Mouse (Mus musculus): Measurements from ENCODE around the gene Sh3tc1. TPM values are rescaled to one million over a fixed set of nuclear protein-coding genes. Genes with fewer than 3 reads are reported as not detected.

The Sh3tc1 gene
- polyA plus RNA-seq, 1 experiment from 2014 or later: 16.8 TPM

DNA sequence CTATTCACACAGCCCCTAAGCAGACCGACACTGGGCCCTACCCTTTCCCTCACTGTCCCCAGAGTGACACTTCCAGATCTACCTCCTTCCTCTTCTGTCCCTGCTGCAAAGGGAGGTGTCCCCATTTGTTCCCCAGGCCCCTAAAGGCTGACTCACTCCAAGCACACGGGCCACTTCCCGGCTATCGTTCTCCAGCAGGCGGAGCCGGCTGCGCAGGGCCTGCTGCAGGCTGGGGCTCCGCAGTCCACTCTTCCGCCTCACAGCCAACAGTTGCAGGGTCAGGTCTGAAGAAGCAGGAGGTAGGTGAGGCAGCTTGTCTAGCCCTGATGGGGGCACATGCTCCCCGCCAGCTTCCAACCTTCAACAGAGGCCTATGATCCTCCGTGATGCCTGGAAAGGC lies 21.0 kb downstream of the Sh3tc1 start:
- no peak overlapping the region for H3K4me3 ChIP-seq (ENCODE audit: low read length)
- ATAC-seq (ENCODE audit: low read depth): no peak
- no peak overlapping the region for H3K4me2 ChIP-seq (ENCODE audit: low read depth, low read length)
- no peaks in the 10 kb centered on the region for H3K9me3 ChIP-seq (ENCODE audit: control insufficient read depth, low read length)
- no peaks in the 10 kb centered on the region for H3K27me3 ChIP-seq (ENCODE audit: control insufficient read depth, insufficient read depth, low read depth, low read length)
- H3K4me1 ChIP-seq (replicated peaks; ENCODE audit: control insufficient read depth, insufficient read depth, low read length): peaks cover 8% of the 10 kb centered on the region
- H3K9ac ChIP-seq (ENCODE audit: low read length): no peak overlapping the region
- no peaks in the 10 kb centered on the region; the same call in 1 of the 2 replicates for H3K36me3 ChIP-seq (ENCODE audit: control insufficient read depth, insufficient read depth, low read length)
- WGBS: 74% methylated on average over 11 of the region's 11 CpGs
- H3K27ac ChIP-seq (ENCODE audit: low read length): no peak overlapping the region

DNA sequence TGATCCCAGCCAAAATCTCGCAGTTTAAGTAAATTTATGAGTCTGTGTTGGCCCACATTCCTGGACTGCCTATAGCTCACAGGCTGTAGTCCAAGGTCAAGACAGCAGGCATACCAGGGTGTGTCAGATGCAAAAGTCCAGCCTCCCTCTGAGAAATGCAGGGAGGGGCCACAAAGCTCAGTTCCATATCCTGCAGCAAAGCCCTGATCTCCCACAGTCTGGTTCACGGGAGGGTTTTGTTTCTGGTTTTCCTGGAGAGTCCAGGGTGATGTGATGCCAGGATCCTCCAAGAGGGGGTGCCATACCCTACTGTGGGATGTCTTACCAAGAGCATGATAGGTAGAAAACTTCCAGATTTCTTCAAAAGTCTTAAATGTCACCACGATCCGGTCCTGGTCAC lies 21.8 kb downstream of the Sh3tc1 start:
- Histone ChIP-seq H3K9me3 (ENCODE audit: control insufficient read depth, low read length) (no peaks in the 10 kb centered on the region), H3K4me3 (ENCODE audit: low read length) (no peak overlapping the region), H3K36me3 (ENCODE audit: control insufficient read depth, insufficient read depth, low read length) (no peaks in the 10 kb centered on the region; the same call in 1 of the 2 replicates), H3K27ac (ENCODE audit: low read length) (no peak overlapping the region), H3K27me3 (ENCODE audit: control insufficient read depth, insufficient read depth, low read depth, low read length) (no peaks in the 10 kb centered on the region), H3K9ac (ENCODE audit: low read length) (no peak overlapping the region), H3K4me1 (replicated peaks; ENCODE audit: control insufficient read depth, insufficient read depth, low read length) (peaks cover 8% of the 10 kb centered on the region), H3K4me2 (ENCODE audit: low read depth, low read length) (no peak overlapping the region)
- WGBS: 38% methylated on average over 4 of the region's 4 CpGs
- ATAC-seq (ENCODE audit: low read depth): peak; percentile 59; the same call in 1 of the 2 replicates

DNA sequence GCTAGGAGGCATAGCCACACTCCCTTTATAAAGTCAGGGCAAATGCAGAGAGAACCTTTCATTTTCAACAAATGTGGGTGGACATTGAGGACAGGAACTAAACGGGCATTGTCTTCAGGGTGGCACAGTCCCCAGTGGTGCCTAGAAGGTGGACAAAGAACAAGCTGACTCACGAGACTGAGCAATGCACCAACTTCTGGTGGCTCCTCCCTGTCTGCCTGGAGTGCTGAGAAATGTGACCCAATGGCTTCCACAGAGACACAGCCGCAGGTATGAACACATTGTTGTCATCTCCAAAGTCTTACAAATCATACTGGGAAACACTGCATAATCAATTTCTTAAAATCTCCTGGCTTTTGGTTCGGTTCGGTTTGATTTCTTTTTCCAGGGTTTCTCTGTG lies 22.3 kb downstream of the Sh3tc1 start:
- 77% methylated on average over 5 of the region's 5 CpGs for WGBS
- Histone ChIP-seq H3K4me2 (ENCODE audit: low read depth, low read length) (no peak overlapping the region), H3K9ac (ENCODE audit: low read length) (no peak overlapping the region), H3K4me3 (ENCODE audit: low read length) (no peak overlapping the region), H3K27ac (ENCODE audit: low read length) (no peak overlapping the region), H3K4me1 (replicated peaks; ENCODE audit: control insufficient read depth, insufficient read depth, low read length) (peaks cover 4% of the 10 kb centered on the region), H3K36me3 (ENCODE audit: control insufficient read depth, insufficient read depth, low read length) (no peaks in the 10 kb centered on the region; the same call in 1 of the 2 replicates), H3K9me3 (ENCODE audit: control insufficient read depth, low read length) (no peaks in the 10 kb centered on the region), H3K27me3 (ENCODE audit: control insufficient read depth, insufficient read depth, low read depth, low read length) (no peaks in the 10 kb centered on the region)
- no peak for ATAC-seq (ENCODE audit: low read depth)

DNA sequence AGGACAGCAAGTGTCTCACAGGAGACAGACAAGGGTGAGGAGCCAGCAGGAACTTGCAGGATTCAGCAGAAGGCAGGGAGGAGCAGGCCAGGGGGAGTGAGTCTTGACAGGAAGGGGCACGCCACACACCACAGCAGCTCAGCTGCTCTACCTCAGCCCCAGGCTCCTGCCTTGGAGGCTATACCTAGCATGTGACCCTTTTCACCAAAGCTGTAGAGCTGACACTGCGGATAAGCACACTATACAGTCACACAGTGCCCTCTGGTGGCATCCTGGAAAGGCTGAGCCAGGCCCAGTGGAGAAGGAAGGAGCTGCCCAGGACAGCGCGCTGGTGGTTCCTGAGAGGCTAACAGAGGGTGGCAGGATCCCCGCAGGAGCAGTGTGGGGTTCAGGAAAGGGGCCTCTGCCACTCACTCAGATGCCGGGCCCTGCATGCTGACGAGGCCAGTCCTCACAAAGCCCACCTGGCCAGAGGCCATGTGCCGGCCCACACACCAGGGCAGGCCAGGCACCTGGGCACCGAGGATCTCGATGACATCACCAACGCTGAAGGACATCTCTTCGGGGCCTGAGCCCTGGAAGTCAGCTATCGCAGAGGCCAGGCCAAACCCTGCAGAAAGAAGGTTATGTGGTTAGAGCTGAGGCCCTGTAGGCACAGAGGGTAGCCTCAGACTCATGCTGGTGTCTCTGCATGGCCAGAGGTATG lies 26.0 kb downstream of the Sh3tc1 start:
- H3K27ac ChIP-seq (ENCODE audit: low read length): no peak overlapping the region
- H3K9ac ChIP-seq (ENCODE audit: low read length): no peak overlapping the region
- no peak overlapping the region for H3K4me3 ChIP-seq (ENCODE audit: low read length)
- H3K4me1 ChIP-seq (replicated peaks; ENCODE audit: control insufficient read depth, insufficient read depth, low read length): no peaks in the 10 kb centered on the region; the same call in 1 of the 2 replicates
- no peaks in the 10 kb centered on the region; the same call in 1 of the 2 replicates for H3K36me3 ChIP-seq (ENCODE audit: control insufficient read depth, insufficient read depth, low read length)
- WGBS: 43% methylated on average over 13 of the region's 13 CpGs
- no peak overlapping the region for H3K4me2 ChIP-seq (ENCODE audit: low read depth, low read length)
- H3K9me3 ChIP-seq (ENCODE audit: control insufficient read depth, low read length): no peaks in the 10 kb centered on the region
- peak; percentile 79 for ATAC-seq (ENCODE audit: low read depth)
- H3K27me3 ChIP-seq (ENCODE audit: control insufficient read depth, insufficient read depth, low read depth, low read length): no peaks in the 10 kb centered on the region

DNA sequence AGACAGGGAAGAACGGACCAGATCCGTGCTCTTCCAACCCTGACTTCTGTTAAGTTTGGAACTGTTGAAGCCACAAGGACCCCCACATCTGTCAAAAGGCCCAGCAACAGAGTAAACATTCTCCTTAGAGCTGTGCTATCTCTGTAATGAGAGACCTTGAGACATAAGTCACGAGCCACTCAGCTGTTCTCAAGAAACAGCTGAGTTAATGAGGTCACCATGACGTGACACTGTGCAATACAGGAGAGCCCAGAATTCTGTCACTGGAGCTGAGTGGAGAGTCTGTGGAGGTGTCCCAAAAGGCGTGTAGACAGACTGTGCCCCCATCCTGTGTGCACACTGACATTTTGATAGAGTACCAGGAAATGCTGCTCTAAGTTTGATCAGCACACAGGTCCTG lies 27.3 kb downstream of the Sh3tc1 start:
- no peaks in the 10 kb centered on the region; the same call in 1 of the 2 replicates for H3K36me3 ChIP-seq (ENCODE audit: control insufficient read depth, insufficient read depth, low read length)
- H3K27ac ChIP-seq (ENCODE audit: low read length): no peak overlapping the region
- H3K9ac ChIP-seq (ENCODE audit: low read length): no peak overlapping the region
- no peaks in the 10 kb centered on the region for H3K27me3 ChIP-seq (ENCODE audit: control insufficient read depth, insufficient read depth, low read depth, low read length)
- no peak overlapping the region for H3K4me3 ChIP-seq (ENCODE audit: low read length)
- WGBS: 31% methylated on average over 5 of the region's 5 CpGs
- no peak for ATAC-seq (ENCODE audit: low read depth)
- no peaks in the 10 kb centered on the region for H3K9me3 ChIP-seq (ENCODE audit: control insufficient read depth, low read length)
- no peaks in the 10 kb centered on the region for H3K4me1 ChIP-seq (replicated peaks; ENCODE audit: control insufficient read depth, insufficient read depth, low read length)
- H3K4me2 ChIP-seq (ENCODE audit: low read depth, low read length): no peak overlapping the region

DNA sequence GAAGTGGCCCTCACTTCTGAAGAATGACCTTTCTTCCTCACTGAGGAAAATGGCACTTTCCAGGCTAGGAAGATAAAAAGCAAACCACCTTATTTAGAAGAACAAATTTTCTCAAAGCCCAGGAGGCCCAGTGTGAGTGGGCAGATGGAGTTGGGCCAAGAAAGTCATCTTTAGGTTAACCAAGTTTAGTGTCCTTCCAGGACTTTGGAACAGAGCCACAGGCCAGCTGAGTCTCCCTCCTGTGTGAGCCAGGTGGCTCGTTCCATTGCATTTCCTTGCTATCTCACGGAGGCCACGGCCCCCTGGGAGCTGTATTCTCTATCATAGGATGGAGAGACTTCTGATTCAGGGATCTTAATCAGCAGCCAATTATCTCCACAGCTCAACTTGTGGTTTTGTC lies 28.9 kb downstream of the Sh3tc1 start:
- Histone ChIP-seq H3K27me3 (ENCODE audit: control insufficient read depth, insufficient read depth, low read depth, low read length) (no peaks in the 10 kb centered on the region), H3K4me3 (ENCODE audit: low read length) (no peak overlapping the region), H3K9ac (ENCODE audit: low read length) (no peak overlapping the region), H3K4me1 (replicated peaks; ENCODE audit: control insufficient read depth, insufficient read depth, low read length) (no peaks in the 10 kb centered on the region), H3K27ac (ENCODE audit: low read length) (no peak overlapping the region), H3K36me3 (ENCODE audit: control insufficient read depth, insufficient read depth, low read length) (no peaks in the 10 kb centered on the region), H3K4me2 (ENCODE audit: low read depth, low read length) (no peak overlapping the region), H3K9me3 (ENCODE audit: control insufficient read depth, low read length) (no peaks in the 10 kb centered on the region)
- WGBS: 73% methylated on average over 3 of the region's 3 CpGs
- ATAC-seq (ENCODE audit: low read depth): no peak

DNA sequence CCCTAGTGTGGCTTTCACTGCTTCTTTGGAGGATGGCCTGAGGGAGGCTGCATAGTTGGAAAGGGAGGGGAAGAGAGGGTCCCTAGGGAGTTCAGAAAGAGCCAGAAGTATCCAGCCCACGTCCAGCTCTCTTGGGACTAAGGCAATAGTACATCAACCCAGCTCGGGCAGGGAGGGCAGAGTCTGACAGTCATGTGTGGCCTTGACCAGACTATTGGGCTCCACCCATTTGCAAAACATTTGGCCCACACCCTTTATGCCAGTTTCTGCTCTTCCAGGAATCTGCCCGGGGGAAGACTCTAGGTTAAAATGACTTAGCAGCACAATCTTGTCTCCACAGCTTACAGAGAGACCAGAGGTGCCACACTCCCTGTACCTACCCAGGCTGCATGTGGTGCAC lies 29.3 kb downstream of the Sh3tc1 start:
- WGBS: 59% methylated on average over 3 of the region's 3 CpGs
- H3K36me3 ChIP-seq (ENCODE audit: control insufficient read depth, insufficient read depth, low read length): no peaks in the 10 kb centered on the region
- H3K9ac ChIP-seq (ENCODE audit: low read length): no peak overlapping the region
- H3K27me3 ChIP-seq (ENCODE audit: control insufficient read depth, insufficient read depth, low read depth, low read length): no peaks in the 10 kb centered on the region
- H3K9me3 ChIP-seq (ENCODE audit: control insufficient read depth, low read length): no peaks in the 10 kb centered on the region
- no peak for ATAC-seq (ENCODE audit: low read depth)
- H3K4me3 ChIP-seq (ENCODE audit: low read length): no peak overlapping the region
- no peak overlapping the region for H3K27ac ChIP-seq (ENCODE audit: low read length)
- H3K4me1 ChIP-seq (replicated peaks; ENCODE audit: control insufficient read depth, insufficient read depth, low read length): no peaks in the 10 kb centered on the region
- no peak overlapping the region for H3K4me2 ChIP-seq (ENCODE audit: low read depth, low read length)

DNA sequence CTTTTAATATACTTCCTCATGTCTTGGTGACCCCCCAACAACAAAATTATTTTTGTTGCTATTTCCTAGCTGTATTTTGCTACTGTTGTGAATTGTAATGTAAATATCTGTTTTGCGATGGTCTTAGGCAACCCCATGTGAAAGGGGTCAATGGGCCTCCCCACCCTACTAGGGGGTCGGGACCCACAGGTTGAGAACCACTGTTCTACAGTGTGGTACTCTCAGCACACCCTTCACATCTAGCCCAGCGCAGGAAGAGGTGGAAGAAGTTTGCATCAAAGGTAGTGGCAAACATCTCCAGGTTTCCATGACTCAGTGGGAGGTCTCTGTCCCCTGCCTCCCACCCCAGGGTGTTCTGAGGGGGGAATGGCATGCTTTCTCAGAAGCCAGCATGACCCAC lies 34.4 kb downstream of the Sh3tc1 start:
- Histone ChIP-seq H3K9me3 (ENCODE audit: control insufficient read depth, low read length) (no peaks in the 10 kb centered on the region), H3K4me1 (replicated peaks; ENCODE audit: control insufficient read depth, insufficient read depth, low read length) (no peaks in the 10 kb centered on the region), H3K4me2 (ENCODE audit: low read depth, low read length) (no peak overlapping the region), H3K27me3 (ENCODE audit: control insufficient read depth, insufficient read depth, low read depth, low read length) (no peaks in the 10 kb centered on the region), H3K9ac (ENCODE audit: low read length) (no peak overlapping the region), H3K27ac (ENCODE audit: low read length) (no peak overlapping the region), H3K36me3 (ENCODE audit: control insufficient read depth, insufficient read depth, low read length) (no peaks in the 10 kb centered on the region), H3K4me3 (ENCODE audit: low read length) (no peak overlapping the region)
- ATAC-seq (ENCODE audit: low read depth): no peak
- 87% methylated on average over 3 of the region's 3 CpGs for WGBS

DNA sequence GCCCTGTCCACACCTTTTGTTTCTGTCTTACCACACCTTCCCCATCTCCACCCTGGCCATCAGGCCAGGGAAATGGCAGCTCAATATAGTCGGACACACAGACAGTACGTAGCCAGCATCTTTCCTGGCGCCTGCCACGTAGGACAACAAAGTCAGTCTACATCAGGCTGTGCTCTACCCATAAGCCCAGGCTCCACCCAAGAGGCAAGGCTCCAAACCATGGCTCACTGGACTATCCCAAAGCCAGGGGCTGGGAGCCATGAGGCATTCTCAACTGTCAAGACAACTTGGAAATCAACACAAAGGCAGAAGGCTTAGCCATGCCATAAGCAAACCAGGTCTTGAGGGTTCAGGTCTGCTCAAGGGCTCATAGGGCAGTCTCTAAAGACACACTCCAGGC lies 36.0 kb downstream of the Sh3tc1 start:
- Histone ChIP-seq H3K9ac (ENCODE audit: low read length) (no peak overlapping the region), H3K36me3 (ENCODE audit: control insufficient read depth, insufficient read depth, low read length) (no peaks in the 10 kb centered on the region), H3K9me3 (ENCODE audit: control insufficient read depth, low read length) (no peaks in the 10 kb centered on the region), H3K27ac (ENCODE audit: low read length) (no peak overlapping the region), H3K4me1 (replicated peaks; ENCODE audit: control insufficient read depth, insufficient read depth, low read length) (no peaks in the 10 kb centered on the region), H3K4me3 (ENCODE audit: low read length) (no peak overlapping the region), H3K4me2 (ENCODE audit: low read depth, low read length) (no peak overlapping the region), H3K27me3 (ENCODE audit: control insufficient read depth, insufficient read depth, low read depth, low read length) (no peaks in the 10 kb centered on the region)
- ATAC-seq (ENCODE audit: low read depth): no peak
- 95% methylated on average over 4 of the region's 4 CpGs for WGBS
